Mouse (Mus musculus) liver, adult (tissue): ENCODE measurements around the gene Slc7a8.

ENCODE experiments used
- GATA4 ChIP-seq: IDR thresholded peaks from 2 replicates; pipeline ENCODE4 v1.6.1; 2014; ENCODE audit warnings: mild to moderate bottlenecking, low read length; ENCODE audit not compliant: insufficient replicate concordance

The Slc7a8 gene

GRCm38 (mm10) chr14:54701298-54701697 lies 80.4 kb downstream of the Slc7a8 start:
- no peak for TF ChIP-seq GATA4

- no peak for TF ChIP-seq GATA4
Observed at GRCm38 (mm10) chr14:54699586-54699985, 82.2 kb downstream of the Slc7a8 start.

- no peak for TF ChIP-seq GATA4
Observed at GRCm38 (mm10) chr14:54698733-54699132, 83.0 kb downstream of the Slc7a8 start, which contains the start of gene Gm29776. Gene Gm29776 (minus strand): TSS chr14:54698833.

GRCm38 (mm10) chr14:54696752-54697151 lies 85.0 kb downstream of the Slc7a8 start:
- no peak for TF ChIP-seq GATA4

- TF ChIP-seq GATA4, result no peak
Observed at GRCm38 (mm10) chr14:54695042-54695441, 86.7 kb downstream of the Slc7a8 start.

GRCm38 (mm10) chr14:54687251-54687650 lies 94.5 kb downstream of the Slc7a8 start:
- TF ChIP-seq GATA4, result no peak

- no peak for TF ChIP-seq GATA4
Observed at GRCm38 (mm10) chr14:54686522-54687143, 95.1 kb downstream of the Slc7a8 start, which contains the start of gene Acin1. Gene Acin1 (minus strand): TSS chr14:54686931.

- peak; percentile 77; the same call in 1 of the 2 replicates for TF ChIP-seq GATA4
Observed at GRCm38 (mm10) chr14:54686063-54686521, 95.7 kb downstream of the Slc7a8 start, which contains the start of gene 1700123O20Rik. Gene 1700123O20Rik (plus strand): TSS chr14:54686216.

GRCm38 (mm10) chr14:54685471-54685870 lies 96.3 kb downstream of the Slc7a8 start:
- TF ChIP-seq GATA4, result no peak

GRCm38 (mm10) chr14:54682396-54682795 lies 99.3 kb downstream of the Slc7a8 start:
- no peak for TF ChIP-seq GATA4

- no peak for TF ChIP-seq GATA4
Observed at GRCm38 (mm10) chr14:54678657-54679304, 103.0 kb downstream of the Slc7a8 start.

GRCm38 (mm10) chr14:54676290-54676689 lies 105.5 kb downstream of the Slc7a8 start:
- TF ChIP-seq GATA4, result no peak

- no peak for TF ChIP-seq GATA4
Observed at GRCm38 (mm10) chr14:54674317-54674716, 107.4 kb downstream of the Slc7a8 start.
